Mouse (Mus musculus) CH12.LX (cell line): ENCODE results near the gene Tgfbi. TPM values are rescaled to one million over a fixed set of nuclear protein-coding genes. Genes with fewer than 3 reads are reported as not detected.

Experiments used
- DNase-seq: peaks from one replicate; pipeline ENCODE4 v3.0.0-alpha.2; 2013; ENCODE audit errors: extremely low read depth
- H3K27ac ChIP-seq: 2 replicates; pipeline ENCODE4 v1.5.1; 2012; ENCODE audit warnings: low read depth, mild to moderate bottlenecking, control low read depth, moderate library complexity; ENCODE audit not compliant: insufficient read depth
- H3K27me3 ChIP-seq: replicated peaks from 2 replicates; pipeline ENCODE3; 2012; ENCODE audit warnings: inconsistent platforms
- H3K36me3 ChIP-seq, 2 experiments: replicated peaks in 1 of 2; 2 replicates each; pipeline versions ENCODE3 to v1.6.1; 2012; ENCODE audit warnings: inconsistent platforms in 1 of 2, low read length in 1 of 2, mild to moderate bottlenecking in 1 of 2, mixed read lengths in 1 of 2, moderate library complexity in 1 of 2; ENCODE audit not compliant: control insufficient read depth in 1 of 2, insufficient read depth in 1 of 2
- H3K4me1 ChIP-seq, 2 experiments: 2 replicates each; pipeline ENCODE4 v1.6.1; 2012; ENCODE audit warnings: inconsistent platforms in 1 of 2, moderate library complexity in 1 of 2; ENCODE audit not compliant: insufficient read depth in 2 of 2, control insufficient read depth in 1 of 2
- H3K4me2 ChIP-seq: 2 replicates; pipeline ENCODE4 v1.6.1; 2012; ENCODE audit warnings: low read depth, mild to moderate bottlenecking, control low read depth; ENCODE audit not compliant: poor library complexity, insufficient read depth, severe bottlenecking
- H3K4me3 ChIP-seq, 3 experiments: fragments of 150-350 bp in 1 of 3; sonication (generic) in 1 of 3; replicated peaks in 1 of 3; 2 replicates each; pipeline versions ENCODE3 to v1.5.1; 2011 to 2012; ENCODE audit warnings: low read depth in 2 of 3, low read length in 2 of 3, mild to moderate bottlenecking in 2 of 3, moderate library complexity in 2 of 3, control low read depth in 1 of 3, improper control_type of control experiment in 1 of 3, inconsistent platforms in 1 of 3, mixed read lengths in 1 of 3; ENCODE audit not compliant: poor library complexity in 1 of 3
- H3K79me2 ChIP-seq: replicated peaks from 2 replicates; pipeline ENCODE4 v1.6.1; 2012; ENCODE audit warnings: mild to moderate bottlenecking, moderate library complexity; ENCODE audit not compliant: control insufficient read depth, poor library complexity, insufficient read depth, severe bottlenecking; ENCODE audit errors: extremely low read depth
- H3K9ac ChIP-seq: 2 replicates; pipeline ENCODE4 v1.6.1; 2012; ENCODE audit warnings: low read depth, mild to moderate bottlenecking, control low read depth, moderate library complexity; ENCODE audit not compliant: insufficient read depth
- H3K9me3 ChIP-seq: replicated peaks from 2 replicates; pipeline ENCODE3; 2012; ENCODE audit warnings: low read length, inconsistent platforms, mixed read lengths
- CHD1 ChIP-seq: IDR thresholded peaks from 2 replicates; pipeline ENCODE4 v1.6.1; 2012; ENCODE audit warnings: low read depth, low read length, improper control_type of control experiment, inconsistent platforms
- CHD2 ChIP-seq: IDR thresholded peaks from 2 replicates; pipeline ENCODE4 v1.6.1; 2011; ENCODE audit warnings: low read length, improper control_type of control experiment
- CTCF ChIP-seq, 2 experiments: IDR thresholded peaks in 1 of 2; conservative IDR thresholded peaks in 1 of 2; 2 replicates each; pipeline ENCODE4 v1.5.1; 2011 to 2012; ENCODE audit warnings: low read depth in 2 of 2, low read length in 2 of 2, improper control_type of control experiment in 1 of 2, inconsistent platforms in 1 of 2, mild to moderate bottlenecking in 1 of 2, moderate library complexity in 1 of 2
- ELF1 ChIP-seq: IDR thresholded peaks from 2 replicates; pipeline ENCODE4 v1.6.1; 2014; ENCODE audit warnings: low read depth, mild to moderate bottlenecking, inconsistent platforms, low read length, improper control_type of control experiment
- EP300 ChIP-seq: IDR thresholded peaks from 2 replicates; pipeline ENCODE4 v1.6.1; 2011; ENCODE audit warnings: low read length, improper control_type of control experiment
- ETS1 ChIP-seq: conservative IDR thresholded peaks from 2 replicates; pipeline ENCODE4 v1.6.1; 2012; ENCODE audit warnings: low read depth, mild to moderate bottlenecking, inconsistent platforms, low read length, improper control_type of control experiment, moderate library complexity
- IRF4 ChIP-seq: IDR thresholded peaks from 2 replicates; pipeline ENCODE4 v1.6.1; 2014; ENCODE audit warnings: low read depth, mild to moderate bottlenecking, inconsistent platforms, low read length, improper control_type of control experiment
- KAT2A ChIP-seq: IDR thresholded peaks from 2 replicates; pipeline ENCODE4 v1.6.1; 2012; ENCODE audit warnings: low read length, improper control_type of control experiment, inconsistent platforms; ENCODE audit not compliant: insufficient replicate concordance
- MAZ ChIP-seq: IDR thresholded peaks from 2 replicates; pipeline ENCODE4 v1.6.1; 2012; ENCODE audit warnings: low read depth, mild to moderate bottlenecking, inconsistent platforms, low read length, improper control_type of control experiment, moderate library complexity
- MEF2A ChIP-seq: IDR thresholded peaks from 2 replicates; pipeline ENCODE4 v1.6.1; 2014; ENCODE audit warnings: low read depth, mild to moderate bottlenecking, inconsistent platforms, low read length, improper control_type of control experiment, borderline replicate concordance
- MYC ChIP-seq: IDR thresholded peaks from 2 replicates; pipeline ENCODE4 v1.6.1; 2011; ENCODE audit warnings: low read depth, mild to moderate bottlenecking, improper control_type of control experiment, low read length
- NELFE ChIP-seq: IDR thresholded peaks from 2 replicates; pipeline ENCODE4 v1.6.1; 2011; ENCODE audit warnings: low read depth, low read length, improper control_type of control experiment
- PAX5 ChIP-seq: IDR thresholded peaks from 2 replicates; pipeline ENCODE4 v1.6.1; 2012; ENCODE audit warnings: low read length, inconsistent platforms, mixed read lengths
- POLR2A ChIP-seq: IDR thresholded peaks from 2 replicates; pipeline ENCODE4 v1.6.1; 2011; ENCODE audit warnings: low read depth, mild to moderate bottlenecking, improper control_type of control experiment, low read length
- SMC3 ChIP-seq: IDR thresholded peaks from 2 replicates; pipeline ENCODE4 v1.6.1; 2011; ENCODE audit warnings: low read depth, low read length, improper control_type of control experiment
- TCF12 ChIP-seq: IDR thresholded peaks from 2 replicates; pipeline ENCODE4 v1.6.1; 2014; ENCODE audit warnings: low read depth, mild to moderate bottlenecking, inconsistent platforms, low read length, improper control_type of control experiment
- USF1 ChIP-seq: IDR thresholded peaks from 2 replicates; pipeline ENCODE4 v1.6.1; 2014; ENCODE audit warnings: low read depth, mild to moderate bottlenecking, inconsistent platforms, low read length, improper control_type of control experiment
- USF2 ChIP-seq: conservative IDR thresholded peaks from 2 replicates; pipeline ENCODE4 v1.6.1; 2011; ENCODE audit warnings: low read depth, low read length, improper control_type of control experiment
- ZC3H11A ChIP-seq: IDR thresholded peaks from 2 replicates; pipeline ENCODE4 v1.6.1; 2012; ENCODE audit warnings: low read depth, mild to moderate bottlenecking, inconsistent platforms, low read length, improper control_type of control experiment
- ZMIZ1 ChIP-seq: IDR thresholded peaks from 2 replicates; pipeline ENCODE4 v1.6.1; 2012; ENCODE audit warnings: low read depth, mild to moderate bottlenecking, inconsistent platforms, low read length, improper control_type of control experiment
- ZNF384 ChIP-seq: IDR thresholded peaks from 2 replicates; pipeline ENCODE4 v1.6.1; 2012; ENCODE audit warnings: low read depth, low read length, improper control_type of control experiment, inconsistent platforms
- dilution Hi-C: fragments of 300-500 bp; cut with MboI; formaldehyde crosslinking; loops from 2 replicates; pipeline ENCODE4 v1.14.3; 2020; ENCODE audit warnings: low sequenced_read_pairs; ENCODE audit not compliant: extremely low pct_unique_long_range_greater_than_20kb, extremely low pct_ligation_motif_present
- in situ Hi-C: fragments of 300-500 bp; cut with MboI; formaldehyde crosslinking; loops from 3 replicates; pipeline ENCODE4 v1.14.3; 2019; ENCODE audit warnings: low sequenced_read_pairs, low pct_ligation_motif_present, low pct_unique_long_range_greater_than_20kb, mixed read lengths
- polyA plus RNA-seq: library from polyadenylated mRNA; unstranded; fragments of >175 nt; gene quantifications from 2 replicates; pipeline ENCODE4 v1.2.1, GENCODE M21; 2012; ENCODE audit warnings: low read depth; ENCODE audit not compliant: insufficient read length
- total RNA-seq, 2 experiments: library from RNA; depleted of rRNA; stranded (reverse); fragments of 300-350 nt in 1 of 2; fragments of >200 nt in 1 of 2; gene quantifications; 2 replicates each; pipeline ENCODE4 v1.2.3; 2012 to 2014

Gene Tgfbi
- total and polyA plus RNA-seq, 3 experiments: not detected

- Histone ChIP-seq H3K9ac (no peak overlapping the region), H3K27ac (no peak overlapping the region), H3K36me3 (no peaks in the 10 kb centered on the region), H3K9me3 (no peaks in the 10 kb centered on the region), H3K4me2 (no peak overlapping the region), H3K4me1 (no peaks in the 10 kb centered on the region), H3K27me3 (peaks cover 92% of the 10 kb centered on the region), H3K79me2 (no peaks in the 10 kb centered on the region), H3K4me3 (no peak overlapping the region)
- DNase-seq: no peak
- TF ChIP-seq MYC (no peak), KAT2A (no peak), IRF4 (no peak), USF1 (no peak), ELF1 (no peak), POLR2A (no peak), ZC3H11A (no peak), USF2 (no peak), TCF12 (no peak), CHD1 (no peak), ZNF384 (no peak), ETS1 (no peak), MEF2A (no peak)
- in situ Hi-C loops (loop anchor here (25.0 kb wide), 1 partner anchor 395 kb away; the partner anchor contains the start of gene Cxcl14), dilution Hi-C loops (no loop called here)
Observed at GRCm38 (mm10) chr13:56681924-56682323, 72.6 kb downstream of the Tgfbi start.

- no peaks in the 10 kb centered on the region for H3K79me2 ChIP-seq
- no peak for DNase-seq
- no peak overlapping the region for H3K9ac ChIP-seq
- no peaks in the 10 kb centered on the region for H3K4me1 ChIP-seq
- H3K36me3 ChIP-seq: no peaks in the 10 kb centered on the region
- dilution Hi-C loops (no loop called here), in situ Hi-C loops (loop anchor here (25.0 kb wide), 1 partner anchor 395 kb away; the partner anchor contains the start of gene Cxcl14)
- no peaks in the 10 kb centered on the region for H3K9me3 ChIP-seq
- peaks cover 91% of the 10 kb centered on the region for H3K27me3 ChIP-seq
- no peak overlapping the region for H3K27ac ChIP-seq
- no peak overlapping the region for H3K4me3 ChIP-seq
- TF ChIP-seq MAZ: no peak
- no peak for TF ChIP-seq CHD2
- no peak for TF ChIP-seq CTCF (conservative IDR thresholded peaks at IDR 0.05 in 1 of 2, IDR thresholded peaks at IDR 0.05 in 1 of 2; ENCODE audit: low read depth in 2 of 2, low read length in 2 of 2)
- H3K4me2 ChIP-seq: no peak overlapping the region
Observed at GRCm38 (mm10) chr13:56682326-56682725, 73.0 kb downstream of the Tgfbi start.

- dilution Hi-C loops: no loop called here
- Histone ChIP-seq H3K9me3 (no peaks in the 10 kb centered on the region), H3K27me3 (peaks cover 92% of the 10 kb centered on the region), H3K79me2 (no peaks in the 10 kb centered on the region), H3K4me1 (no peaks in the 10 kb centered on the region), H3K4me2 (no peak overlapping the region), H3K27ac (no peak overlapping the region), H3K9ac (no peak overlapping the region), H3K36me3 (no peaks in the 10 kb centered on the region)
- in situ Hi-C loops: loop anchor here (25.0 kb wide), 1 partner anchor 396 kb away; the partner anchor contains the start of gene Cxcl14
- no peak for DNase-seq
- TF ChIP-seq ZMIZ1 (no peak), EP300 (no peak), NELFE (no peak), PAX5 (no peak), ETS1 (no peak), SMC3 (no peak)
- TF ChIP-seq, all 38 proteins: peak for 0
- no peak overlapping the region for H3K4me3 ChIP-seq
Observed at GRCm38 (mm10) chr13:56683306-56683705, 74.0 kb downstream of the Tgfbi start.
